Mouse (Mus musculus) central nervous system, embryonic 11.5 days (tissue): ENCODE data around the gene Wdr81. TPM values are rescaled to one million over a fixed set of nuclear protein-coding genes. Genes with fewer than 3 reads are reported as not detected.

ENCODE experiments used
- polyA plus RNA-seq: library from polyadenylated mRNA; depleted of rRNA; stranded (reverse); fragments of >200 nt; gene quantifications from 2 replicates; pipeline ENCODE4 v1.2.3, GENCODE M21; 2012; rRNA removed

The Wdr81 gene
- 7.7 and 7.8 TPM in 2 replicates for polyA plus RNA-seq

DNA sequence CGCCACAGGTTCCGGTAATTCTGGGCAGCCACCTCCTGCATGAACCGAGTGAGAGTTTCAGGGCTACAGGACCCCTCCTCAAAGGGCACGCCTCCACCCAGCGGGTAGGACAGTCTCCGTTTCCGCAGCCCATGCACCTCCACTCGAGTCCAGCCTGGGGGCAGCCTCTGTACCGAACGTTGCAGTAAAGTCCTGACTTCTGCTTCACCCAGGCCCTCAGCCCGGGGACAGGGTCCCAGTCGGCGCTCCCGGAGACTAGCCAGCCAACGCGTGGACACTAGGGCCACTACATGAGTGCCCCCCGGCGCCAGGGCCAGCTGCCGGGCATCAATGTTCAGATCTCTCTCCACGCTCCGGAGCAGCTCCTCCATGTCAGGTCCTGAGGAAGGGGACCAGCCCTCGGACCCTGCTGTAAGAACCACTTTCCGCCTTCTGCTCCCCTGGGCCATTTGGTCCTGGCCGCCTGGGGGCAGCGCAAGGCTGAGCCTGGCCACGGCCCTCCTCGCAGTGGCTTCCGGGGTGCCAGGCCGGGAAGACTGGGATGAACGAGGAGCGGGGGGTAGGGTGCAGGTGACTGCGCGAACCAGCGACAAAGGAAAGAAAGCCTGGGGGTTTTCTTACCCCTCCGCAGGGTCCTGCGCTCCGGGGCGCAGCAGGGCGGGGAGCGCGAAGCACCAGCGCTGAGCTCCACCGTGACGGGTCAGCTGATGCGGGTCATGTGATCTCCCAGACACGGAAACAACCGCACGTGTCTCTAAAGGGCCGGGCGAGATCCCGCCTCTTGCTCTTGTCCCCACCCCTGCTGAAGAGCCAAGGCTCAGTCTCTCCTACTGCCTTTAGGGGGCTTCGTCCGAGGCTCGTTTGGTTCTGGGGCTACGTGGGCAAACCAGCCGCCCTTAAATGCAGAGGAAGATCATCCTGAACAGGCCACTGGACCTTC is at the start of gene Wdr81:
TSS of gene Wdr81 (minus strand) at position 727 of the 940 bp plus-strand sequence.

GRCm38 (mm10) chr11:75486601-75487285 is 32.2 kb upstream of the Wdr81 start, which contains the start of gene Prpf8:
Gene Prpf8, plus strand, starts transcription at chr11:75486816.

DNA sequence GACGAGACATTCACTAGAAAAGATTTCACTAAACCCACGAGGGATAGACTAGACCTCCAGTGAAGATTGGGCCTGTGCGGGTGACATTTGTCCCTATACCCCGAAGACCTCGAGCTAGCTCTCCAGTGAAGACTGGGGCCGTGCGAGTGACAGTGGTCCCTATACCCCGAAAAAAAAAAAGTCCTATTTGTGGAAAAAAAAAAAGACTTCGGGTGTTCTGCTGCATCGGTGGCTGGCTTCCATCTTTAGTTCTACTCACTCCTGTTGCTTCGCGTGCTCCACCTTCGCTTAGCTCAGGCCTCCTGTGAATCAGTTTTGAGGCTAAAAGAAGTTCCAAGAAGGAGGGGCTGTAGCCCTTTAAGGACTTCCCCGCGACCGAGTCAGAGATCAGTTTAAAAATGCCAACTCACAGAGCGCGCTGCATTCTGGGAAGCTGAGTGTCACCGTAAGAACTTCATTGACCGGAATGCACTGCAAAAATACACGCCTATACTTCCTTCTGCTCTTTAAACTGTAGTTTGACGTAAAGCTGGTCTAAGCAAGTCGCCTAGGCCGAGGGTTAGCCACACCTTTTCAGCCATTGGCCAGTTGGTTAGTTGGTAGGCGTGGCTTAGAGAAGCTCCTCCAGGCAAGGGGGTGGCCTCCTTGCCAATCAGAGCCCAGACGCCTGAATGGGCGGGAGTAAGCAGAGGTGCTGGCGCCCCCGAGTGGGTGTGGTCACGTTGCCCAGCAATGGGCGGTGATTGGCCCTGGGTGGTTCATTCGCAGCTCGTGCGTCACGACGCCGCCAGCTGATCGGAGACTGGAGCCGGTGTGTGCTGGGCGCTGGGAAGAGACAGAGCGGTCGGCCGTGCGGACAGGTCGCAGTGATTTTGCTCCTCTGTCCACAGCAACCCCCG is 6.6 kb upstream of the Wdr81 start, which contains the start of gene Tlcd2:
TSS of gene Tlcd2 (plus strand) at position 872 of the 899 bp plus-strand sequence.

GRCm38 (mm10) chr11:75439363-75439762 is 15.2 kb downstream of the Wdr81 start, which contains the start of gene Serpinf2:
Gene Serpinf2, minus strand, starts transcription at chr11:75439591.

DNA sequence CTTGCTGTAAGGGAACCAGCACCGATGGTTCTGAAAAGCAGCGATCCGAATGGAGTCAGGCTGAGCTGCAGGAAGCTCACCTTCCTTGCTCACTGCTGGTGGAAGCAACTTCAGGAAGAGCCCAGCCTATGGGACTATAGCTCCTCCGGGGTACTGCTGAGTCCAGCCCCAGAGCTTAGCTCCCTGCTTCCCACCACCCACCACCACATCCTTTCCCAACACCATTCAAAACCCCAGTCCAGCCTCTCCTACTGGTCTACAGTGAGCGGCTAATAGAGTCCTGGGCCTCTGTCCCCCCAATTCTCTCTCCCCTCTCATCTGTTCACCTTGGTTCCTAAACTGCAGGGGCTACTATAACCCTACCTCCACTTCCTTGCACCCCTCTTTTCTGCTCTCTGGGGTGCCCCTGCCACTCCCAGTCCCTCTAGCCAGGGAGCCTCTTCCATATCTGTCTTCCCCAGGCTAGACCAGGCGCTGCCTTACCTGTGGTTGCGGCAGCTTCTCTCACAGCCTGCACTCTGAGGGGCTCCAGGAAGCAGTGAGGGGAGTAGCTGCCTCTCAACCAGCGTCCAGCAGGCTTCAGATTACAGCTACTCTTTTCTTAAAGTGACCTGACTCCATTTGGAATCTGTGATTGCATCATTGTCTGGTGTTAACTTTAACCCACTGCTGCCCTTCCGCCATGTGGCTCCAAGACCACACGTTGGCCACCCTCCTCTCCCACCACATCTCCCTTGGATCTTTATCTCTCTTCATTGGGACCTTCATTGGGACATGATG is 32.3 kb downstream of the Wdr81 start, which contains the start of gene Serpinf1:
TSS of gene Serpinf1 (minus strand) at position 689 of the 780 bp plus-strand sequence.

Other genes with a start within 250 kb of the Wdr81 start
- gene Rpa1, start 106.4 kb downstream of the Wdr81 start, polyA plus RNA-seq: 74.6 and 89.8 TPM in 2 replicates
- gene Smyd4, start 106.3 kb downstream of the Wdr81 start, polyA plus RNA-seq: 7.7 and 8.6 TPM in 2 replicates
- gene Serpinf1, start 32.0 kb downstream of the Wdr81 start, polyA plus RNA-seq: 32.3 and 55.1 TPM in 2 replicates
- gene Serpinf2, start 15.1 kb downstream of the Wdr81 start, polyA plus RNA-seq: 14.3 and 19.1 TPM in 2 replicates
- gene Tlcd2, start 7.0 kb upstream of the Wdr81 start, polyA plus RNA-seq: 4.6 and 6.8 TPM in 2 replicates
- gene Prpf8, start 32.1 kb upstream of the Wdr81 start, polyA plus RNA-seq: 93.0 and 133 TPM in 2 replicates
- gene Rilp, start 55.4 kb upstream of the Wdr81 start, polyA plus RNA-seq: 0.80 and 0.82 TPM in 2 replicates
- gene Scarf1, start 58.8 kb upstream of the Wdr81 start, polyA plus RNA-seq: 5.1 and 5.9 TPM in 2 replicates
- gene Slc43a2, start 77.0 kb upstream of the Wdr81 start, polyA plus RNA-seq: 9.0 and 10.9 TPM in 2 replicates
- gene Pitpna, start 133.4 kb upstream of the Wdr81 start, polyA plus RNA-seq: 85.2 and 116 TPM in 2 replicates
- 24.6 and 29.0 TPM in 2 replicates for gene Inpp5k, start 176.3 kb upstream of the Wdr81 start, polyA plus RNA-seq
- 17.7 and 19.2 TPM in 2 replicates for gene Myo1c, start 195.8 kb upstream of the Wdr81 start, polyA plus RNA-seq
- gene Crk, start 224.5 kb upstream of the Wdr81 start, polyA plus RNA-seq: 102 and 115 TPM in 2 replicates